Mouse (Mus musculus) spleen, adult 2 months (tissue): Measurements from ENCODE around the gene Kntc1.

Source experiments
- CTCF ChIP-seq: fragments of 200-500 bp; IDR thresholded peaks from 2 replicates; pipeline ENCODE4 v1.5.1; 2011; ENCODE audit warnings: mild to moderate bottlenecking, inconsistent platforms; ENCODE audit not compliant: insufficient read depth, insufficient read length, insufficient replicate concordance; ENCODE audit errors: extremely low read depth
- POLR2A ChIP-seq: fragments of 200-500 bp; IDR thresholded peaks from 2 replicates; pipeline ENCODE4 v1.6.1; 2011; ENCODE audit warnings: low read depth, low read length, inconsistent platforms

DNA sequence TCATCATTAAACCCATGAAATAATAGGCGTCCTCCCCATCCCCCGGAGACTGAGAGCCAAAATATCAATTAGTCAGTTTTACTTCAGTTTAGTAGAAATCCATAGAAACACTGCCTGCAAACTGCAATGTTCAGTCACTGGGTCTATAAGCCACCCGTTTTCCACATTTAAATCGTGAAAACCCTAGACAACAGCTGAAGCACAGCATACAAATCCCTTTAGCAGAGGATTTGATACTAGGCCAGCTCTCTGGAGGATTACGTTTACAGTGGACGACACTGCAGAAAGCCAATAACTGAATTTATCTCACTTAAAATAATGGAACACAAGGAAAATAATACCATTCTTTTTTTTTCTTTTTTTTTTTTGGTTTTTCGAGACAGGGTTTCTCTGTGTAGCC lies 1.9 kb upstream of the Kntc1 start:
- no peak for TF ChIP-seq CTCF
- no peak for TF ChIP-seq POLR2A
